Mouse (Mus musculus): ENCODE measurements around the gene Vmn1r169.
"Not testable (repeated sequence)": the region's sequence is repeated elsewhere in the genome, so short reads cannot be mapped to it uniquely, and the experiment has no call there.

Gene Vmn1r169

DNA sequence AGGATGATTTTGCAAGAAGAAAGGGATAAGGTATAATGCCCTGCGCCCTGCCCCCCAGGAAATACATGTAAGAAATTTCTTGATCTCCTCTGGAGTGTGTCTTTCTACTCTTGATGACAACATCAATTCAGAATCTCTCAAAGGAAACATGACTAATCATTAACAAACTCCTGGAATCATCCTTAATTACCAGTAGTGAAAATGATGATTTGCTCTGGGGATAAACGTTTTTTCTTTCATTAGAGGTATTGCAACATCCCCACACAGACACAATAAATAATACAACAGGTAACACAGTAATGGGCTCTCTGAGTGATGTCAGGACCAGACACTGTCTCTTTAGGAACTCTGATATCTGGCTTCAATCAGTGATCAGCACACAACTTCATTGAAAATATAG, at the start of gene Vmn1r169:
Gene Vmn1r169 (plus strand): TSS at position 301 of the 400 bp plus-strand sequence.
- DNase-seq = not testable (repeated sequence)

DNA sequence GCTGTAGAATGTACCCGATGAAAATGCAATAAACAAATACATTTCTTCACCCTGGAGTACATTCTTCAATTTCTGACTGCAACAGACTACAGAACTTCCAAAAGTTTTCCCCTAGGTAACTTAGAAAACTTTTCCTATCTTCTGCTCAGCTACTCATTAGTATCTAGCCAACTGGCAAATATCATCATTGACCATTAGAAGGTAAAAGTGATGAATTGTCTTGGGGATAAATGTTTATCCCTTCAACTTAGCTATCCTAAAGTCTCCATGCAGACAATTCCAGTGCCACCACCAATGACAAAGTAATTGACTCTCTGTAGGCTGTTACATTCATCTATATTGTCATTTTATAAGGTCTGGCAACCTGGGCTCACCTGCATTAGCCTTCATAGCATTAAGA, 35.9 kb upstream of the Vmn1r169 start, which contains the start of gene Vmn1r168:
Gene Vmn1r168 (plus strand): TSS at position 301 of the 400 bp plus-strand sequence.
- DNase-seq = not testable (repeated sequence)

DNA sequence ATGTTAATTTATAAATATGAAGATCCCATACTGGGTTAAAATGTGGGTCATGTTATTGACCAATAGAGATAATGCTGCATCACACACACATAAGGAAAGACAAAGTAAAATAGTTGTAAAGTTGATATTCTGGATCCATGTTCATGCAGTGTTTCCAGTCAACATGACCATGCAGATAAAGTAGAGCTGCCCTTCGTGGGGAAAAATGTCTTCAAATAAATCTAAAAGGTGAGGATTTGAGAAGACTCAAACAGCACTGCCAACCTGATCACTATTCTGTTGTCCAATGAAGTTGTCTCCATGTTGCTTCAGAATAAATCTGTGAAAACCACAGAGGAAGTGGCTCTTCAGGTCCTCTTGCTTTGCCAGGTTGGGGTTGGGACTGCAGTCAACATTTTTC, 30.5 kb downstream of the Vmn1r169 start, which contains the start of gene Vmn1r170:
Gene Vmn1r170 (plus strand): TSS at position 301 of the 400 bp plus-strand sequence.
- DNase-seq = not testable (repeated sequence)
